Mouse (Mus musculus) adrenal gland, postnatal 4 days (tissue): ENCODE data around the gene Ptrh2. TPM values are rescaled to one million over a fixed set of nuclear protein-coding genes. Genes with fewer than 3 reads are reported as not detected.
"Not testable (repeated sequence)": the region's sequence is repeated elsewhere in the genome, so short reads cannot be mapped to it uniquely, and the experiment has no call there.

Experiments used
- DNase-seq, 2 experiments: peaks; one replicate each; pipeline ENCODE4 v3.0.0; 2021 to 2022; ENCODE audit warnings: low spot score in 2 of 2, mixed read lengths in 2 of 2
- total RNA-seq, 2 experiments: library from RNA; stranded (reverse); gene quantifications; 2 replicates each; pipeline ENCODE4 v1.2.3; 2021

The Ptrh2 gene
- total RNA-seq, 2 experiments from 2014 or later = 21.6 to 22.0 TPM

DNA sequence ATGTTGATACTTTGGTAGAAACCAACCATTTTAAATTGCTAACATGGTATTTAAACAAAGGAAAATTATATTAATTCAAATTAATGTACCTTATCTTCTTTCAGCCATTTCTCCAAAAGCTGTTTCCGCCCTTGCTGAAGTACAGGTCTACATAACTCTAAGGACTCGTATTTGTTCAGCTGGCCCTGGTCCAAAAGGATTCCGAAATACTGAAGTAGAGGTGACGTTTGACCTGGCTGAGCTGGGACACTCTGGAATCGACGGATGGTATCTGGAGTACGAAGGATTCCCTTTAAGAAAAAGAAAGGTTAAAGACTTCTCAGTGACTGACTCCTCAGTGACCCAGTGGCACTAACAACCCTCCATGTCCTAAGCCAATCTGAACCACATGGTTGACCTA, 41.2 kb downstream of the Ptrh2 start:
- DNase-seq = no peak

GRCm38 (mm10) chr11:86725607-86726006, 41.8 kb downstream of the Ptrh2 start:
- no peak for DNase-seq

DNA sequence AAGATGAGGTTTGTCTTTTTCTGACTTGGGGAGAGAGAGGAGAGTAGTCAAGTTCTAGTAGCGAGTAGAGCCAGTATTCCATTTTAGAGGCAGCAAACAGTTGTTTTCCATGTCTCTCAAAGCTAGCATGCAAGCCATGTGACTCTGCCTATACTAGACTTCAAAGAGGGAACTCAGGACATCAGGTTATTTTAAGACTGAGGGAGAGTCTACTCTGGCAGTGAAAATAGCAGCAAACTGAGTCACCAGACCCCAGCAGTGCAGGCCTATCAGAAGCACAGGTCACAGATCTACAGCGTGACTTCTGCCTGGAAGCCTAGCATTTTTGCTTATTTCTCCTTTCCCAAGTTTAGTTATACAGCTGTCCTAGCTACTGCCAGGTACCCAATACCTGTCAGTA, 47.7 kb downstream of the Ptrh2 start:
- no peak for DNase-seq

DNA sequence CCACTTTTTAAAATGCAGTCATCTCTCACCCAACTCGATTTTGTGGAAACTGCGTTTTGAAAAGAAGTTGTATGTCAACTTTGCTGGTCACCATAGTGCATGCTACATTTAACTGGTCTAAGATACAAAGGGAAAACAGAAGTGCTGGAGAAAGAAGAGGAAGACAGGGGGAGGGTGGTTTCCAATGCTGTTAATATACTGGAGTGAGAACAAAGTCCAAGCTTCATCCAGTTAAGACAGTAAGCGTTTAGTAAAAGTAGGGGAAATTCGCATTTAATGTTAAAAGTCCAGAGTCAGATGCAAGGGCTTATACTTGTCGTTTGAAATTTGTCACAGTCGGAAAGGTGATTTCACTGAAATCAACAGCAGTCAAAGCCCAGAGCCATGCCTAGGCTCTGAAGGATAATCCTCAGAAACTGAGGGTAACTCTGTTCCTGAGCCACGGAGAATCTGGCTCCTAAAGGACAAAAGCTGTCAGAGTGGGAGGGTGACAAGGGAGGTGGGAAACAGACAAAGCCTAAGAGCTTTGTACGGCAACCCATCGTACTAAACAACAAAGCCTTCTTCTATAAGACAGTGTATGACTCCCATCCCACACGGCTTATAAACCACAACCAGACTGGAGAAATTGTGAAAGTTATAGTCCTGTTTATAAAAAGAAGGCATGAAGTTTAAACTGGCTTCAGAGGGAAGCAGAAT, 50.6 kb downstream of the Ptrh2 start:
- no peak for DNase-seq

DNA sequence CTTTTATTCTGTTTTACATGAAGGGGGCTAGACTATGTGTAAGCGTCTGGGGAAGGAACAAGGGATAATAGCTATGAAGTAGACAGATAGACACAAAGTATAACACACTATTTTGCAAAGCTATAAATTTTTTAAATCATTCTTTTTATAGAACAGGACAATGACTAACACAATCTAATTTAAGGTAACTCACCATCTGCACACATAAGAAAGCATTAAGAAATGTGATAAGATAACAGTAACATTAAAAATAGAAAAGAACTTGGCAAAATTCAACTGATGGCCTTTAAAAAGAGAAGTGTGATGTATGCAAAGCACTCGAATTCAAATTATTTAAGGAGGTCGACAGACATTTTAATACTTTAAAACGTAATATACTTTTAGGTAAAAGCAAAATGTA, 51.2 kb downstream of the Ptrh2 start:
- no peak for DNase-seq

- no peak for DNase-seq
Measured at GRCm38 (mm10) chr11:86737301-86738000, 53.7 kb downstream of the Ptrh2 start.

- not testable (repeated sequence) for DNase-seq
Measured at GRCm38 (mm10) chr11:86738308-86738707, 54.5 kb downstream of the Ptrh2 start.

- no peak for DNase-seq
Measured at GRCm38 (mm10) chr11:86738956-86739355, 55.2 kb downstream of the Ptrh2 start.

- no peak for DNase-seq
Measured at GRCm38 (mm10) chr11:86739470-86739869, 55.7 kb downstream of the Ptrh2 start.

DNA sequence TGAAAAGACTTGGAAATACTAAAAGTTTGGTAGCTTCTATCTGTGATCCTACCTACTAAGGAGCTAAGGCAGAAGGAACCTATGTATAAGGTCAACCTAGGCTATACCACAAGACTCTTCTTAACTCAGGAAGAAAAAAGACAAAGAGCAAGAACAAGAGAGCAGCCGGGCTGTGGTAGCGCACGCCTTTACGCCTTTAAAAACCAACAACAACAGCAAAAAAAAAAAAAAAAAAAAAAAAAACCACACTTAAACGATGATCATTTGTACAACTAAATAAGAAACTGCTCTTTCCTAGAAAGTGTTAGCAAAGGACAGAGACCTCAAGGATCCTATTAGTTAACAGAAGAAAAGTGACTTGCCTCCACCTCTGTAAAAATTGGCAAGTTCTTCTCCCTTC, 57.7 kb downstream of the Ptrh2 start:
- DNase-seq = no peak

Other genes starting within 250 kb of the Ptrh2 start
- gene Rnft1, start 199.3 kb upstream of the Ptrh2 start, total RNA-seq = 10 to 100 TPM; 37.1 to 39.0 TPM
- 10 to 100 TPM; 50.5 to 53.2 TPM for gene Rps6kb1, start 139.2 kb upstream of the Ptrh2 start, total RNA-seq
- gene Tubd1, start 139.0 kb upstream of the Ptrh2 start, total RNA-seq = 1 to 10 TPM; 6.3 to 7.5 TPM
- 100 to 1,000 TPM; 109 to 120 TPM for gene Vmp1, start 149 bp upstream of the Ptrh2 start, total RNA-seq
- gene Cltc, start 73.6 kb downstream of the Ptrh2 start, total RNA-seq = 100 to 1,000 TPM; 236 to 280 TPM
- 10 to 100 TPM; 40.1 to 41.1 TPM for gene Dhx40, start 123.8 kb downstream of the Ptrh2 start, total RNA-seq